Mouse (Mus musculus) kidney, embryonic 15.5 days (tissue): ENCODE results near the gene Tspan6. TPM values are rescaled to one million over a fixed set of nuclear protein-coding genes. Genes with fewer than 3 reads are reported as not detected.

Source experiments
- ATAC-seq: fragments of 200-750 bp; cut with Nextera tagmentation; replicated peaks from 2 replicates; pipeline ENCODE4 v1.8.0; 2017; ENCODE audit warnings: moderate TSS enrichment; ENCODE audit not compliant: low FRiP score
- H3K27ac ChIP-seq: fragments of 300-500 bp; sonication (generic); 2 replicates; pipeline ENCODE4 v1.5.1; 2015; ENCODE audit warnings: mild to moderate bottlenecking, inconsistent platforms
- H3K27me3 ChIP-seq: fragments of 300-500 bp; sonication (generic); 2 replicates; pipeline ENCODE4 v1.6.1; 2015; ENCODE audit warnings: inconsistent platforms
- H3K36me3 ChIP-seq: fragments of 300-500 bp; sonication (generic); 2 replicates; pipeline ENCODE4 v1.6.1; 2015; ENCODE audit warnings: inconsistent platforms
- H3K4me1 ChIP-seq: fragments of 300-500 bp; sonication (generic); 2 replicates; pipeline ENCODE4 v1.6.1; 2015; ENCODE audit warnings: inconsistent platforms
- H3K4me2 ChIP-seq: fragments of 300-500 bp; sonication (generic); 2 replicates; pipeline ENCODE4 v1.6.1; 2015; ENCODE audit warnings: moderate library complexity, mild to moderate bottlenecking, inconsistent platforms
- H3K4me3 ChIP-seq: fragments of 300-500 bp; sonication (generic); replicated peaks from 2 replicates; pipeline ENCODE4 v1.5.1; 2015; ENCODE audit warnings: mild to moderate bottlenecking, inconsistent platforms
- H3K9ac ChIP-seq: fragments of 300-500 bp; sonication (generic); 2 replicates; pipeline ENCODE4 v1.6.1; 2015; ENCODE audit warnings: mild to moderate bottlenecking, inconsistent platforms
- H3K9me3 ChIP-seq: fragments of 300-500 bp; sonication (generic); replicated peaks from 2 replicates; pipeline ENCODE4 v1.6.1; 2016; ENCODE audit warnings: inconsistent platforms
- WGBS: fragments of 180-500 bp; shearing (Covaris S2); methylation state at CpG from one replicate; pipeline ENCODE4 v1.1.7; 2015; ENCODE audit warnings: mixed read lengths; 5-methylcytosine and 5-hydroxymethylcytosine counted together
- polyA plus RNA-seq: library from polyadenylated mRNA; unstranded; fragments of >200 nt; fragmentation: Nextera tagmentation; extraction: Ambion mirVana; gene quantifications from 2 replicates; pipeline ENCODE4 v1.2.1, GENCODE M21; 2015

Tspan6 gene
- polyA plus RNA-seq, 1 experiment from 2014 or later, result 163 TPM

- Histone ChIP-seq H3K27ac (no peak overlapping the region), H3K36me3 (peaks cover 13% of the 10 kb centered on the region), H3K4me2 (no peak overlapping the region), H3K4me1 (no peaks in the 10 kb centered on the region), H3K27me3 (no peaks in the 10 kb centered on the region), H3K4me3 (no peak overlapping the region), H3K9me3 (no peaks in the 10 kb centered on the region), H3K9ac (no peak overlapping the region)
- no peak for ATAC-seq
- WGBS, result 97% methylated on average over 3 of the region's 3 CpGs
Measured at GRCm38 (mm10) chrX:133887308-133887707, 10.9 kb downstream of the Tspan6 start.

GRCm38 (mm10) chrX:133869743-133870142 is 28.5 kb downstream of the Tspan6 start:
- no peaks in the 10 kb centered on the region for H3K36me3 ChIP-seq
- 90% methylated on average over 6 of the region's 6 CpGs for WGBS
- H3K27ac ChIP-seq, result no peak overlapping the region
- H3K4me1 ChIP-seq, result no peaks in the 10 kb centered on the region
- ATAC-seq, result no peak
- no peak overlapping the region for H3K9ac ChIP-seq
- H3K27me3 ChIP-seq, result peaks cover 12% of the 10 kb centered on the region; the same call in 1 of the 2 replicates
- H3K4me3 ChIP-seq, result no peak overlapping the region
- H3K9me3 ChIP-seq, result no peaks in the 10 kb centered on the region
- no peak overlapping the region for H3K4me2 ChIP-seq

DNA sequence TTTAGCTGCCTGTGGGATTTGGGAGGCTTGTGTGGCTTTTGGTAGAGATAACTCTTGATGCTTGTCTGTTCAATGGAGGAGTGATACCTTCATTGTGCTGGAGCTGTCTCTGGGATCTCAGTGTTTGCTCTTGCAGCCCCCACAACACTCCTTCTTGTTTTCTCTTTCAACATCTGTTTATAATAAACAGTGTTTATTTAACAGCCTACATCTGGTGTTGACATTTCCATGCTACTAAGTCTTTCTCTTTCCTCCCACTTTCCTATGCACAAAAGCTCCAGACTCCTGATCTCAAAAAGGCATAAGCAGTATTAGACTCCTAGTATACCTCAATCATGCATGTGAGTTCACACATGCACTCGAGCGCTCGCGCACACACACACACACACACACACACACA is 44.6 kb downstream of the Tspan6 start:
- no peak overlapping the region for H3K27ac ChIP-seq
- H3K9ac ChIP-seq, result no peak overlapping the region
- H3K4me2 ChIP-seq, result no peak overlapping the region
- H3K36me3 ChIP-seq, result no peaks in the 10 kb centered on the region
- no peaks in the 10 kb centered on the region for H3K4me1 ChIP-seq
- H3K4me3 ChIP-seq, result no peak overlapping the region
- 89% methylated on average over 4 of the region's 4 CpGs for WGBS
- H3K9me3 ChIP-seq, result no peaks in the 10 kb centered on the region
- ATAC-seq, result no peak
- H3K27me3 ChIP-seq, result peaks cover 45% of the 10 kb centered on the region

GRCm38 (mm10) chrX:133850680-133851079 is 47.5 kb downstream of the Tspan6 start, which contains the start of gene Tnmd:
Gene Tnmd, plus strand, starts transcription at chrX:133850980.
- H3K4me2 ChIP-seq, result no peak within 1 kb of the TSS
- no peaks in the 10 kb centered on the region for H3K9me3 ChIP-seq
- 82% methylated on average over 5 of the region's 5 CpGs for WGBS
- H3K27me3 ChIP-seq, result peaks cover 23% of the 10 kb centered on the region
- no peak within 1 kb of the TSS for H3K4me3 ChIP-seq
- H3K36me3 ChIP-seq, result no peaks in the 10 kb centered on the region
- H3K27ac ChIP-seq, result no peak within 1 kb of the TSS
- ATAC-seq, result no peak
- no peaks in the 10 kb centered on the region for H3K4me1 ChIP-seq
- no peak within 1 kb of the TSS for H3K9ac ChIP-seq

Other genes starting within 250 kb of the Tspan6 start
- gene Pcdh19, start 209.4 kb downstream of the Tspan6 start, polyA plus RNA-seq, result 2.9 and 4.4 TPM in 2 replicates
- gene Tnmd, start 47.4 kb downstream of the Tspan6 start, polyA plus RNA-seq, result 2.9 and 5.4 TPM in 2 replicates
- 3.8 and 4.9 TPM in 2 replicates for gene Srpx2, start 10.0 kb upstream of the Tspan6 start, polyA plus RNA-seq
- gene Sytl4, start 83.4 kb upstream of the Tspan6 start, polyA plus RNA-seq, result 5.3 and 9.6 TPM in 2 replicates
- 47.7 and 49.1 TPM in 2 replicates for gene Cstf2, start 160.8 kb upstream of the Tspan6 start, polyA plus RNA-seq